Mouse (Mus musculus) liver, embryonic 14.5 days (tissue): ENCODE results near the gene Spata31d1b. TPM values are rescaled to one million over a fixed set of nuclear protein-coding genes. Genes with fewer than 3 reads are reported as not detected.

ENCODE experiments used
- ATAC-seq: fragments of 200-750 bp; cut with Nextera tagmentation; 2 replicates; pipeline ENCODE4 v1.8.0; 2017; ENCODE audit warnings: moderate number of reproducible peaks, mild to moderate bottlenecking, moderate library complexity; ENCODE audit not compliant: insufficient read depth
- DNase-seq, 3 experiments: peaks; one replicate each; pipeline ENCODE4 v3.0.0-alpha.2; 2012 to 2013; ENCODE audit warnings: low read depth in 3 of 3, low spot score in 3 of 3
- H3K27ac ChIP-seq: fragments of 300-500 bp; sonication (generic); 2 replicates; pipeline ENCODE4 v1.5.1; 2014; ENCODE audit warnings: moderate library complexity, mild to moderate bottlenecking, control low read depth, inconsistent platforms
- H3K27me3 ChIP-seq: fragments of 300-500 bp; sonication (generic); 2 replicates; pipeline ENCODE4 v1.6.1; 2014; ENCODE audit warnings: mild to moderate bottlenecking, low read length, moderate library complexity; ENCODE audit not compliant: control insufficient read depth, insufficient read depth
- H3K36me3 ChIP-seq: fragments of 300-500 bp; sonication (generic); replicated peaks from 2 replicates; pipeline ENCODE4 v1.6.1; 2014; ENCODE audit warnings: low read depth; ENCODE audit not compliant: control insufficient read depth, insufficient read depth
- H3K4me1 ChIP-seq, 2 experiments: fragments of 200-500 bp in 1 of 2; fragments of 300-500 bp in 1 of 2; sonication (generic) in 1 of 2; replicated peaks; 2 replicates each; pipeline ENCODE4 v1.6.1; 2012 to 2014; ENCODE audit warnings: antibody characterized with exemption in 1 of 2, inconsistent platforms in 1 of 2, low read length in 1 of 2; ENCODE audit not compliant: control insufficient read depth in 2 of 2, insufficient read depth in 2 of 2
- H3K4me2 ChIP-seq: fragments of 300-500 bp; sonication (generic); 2 replicates; pipeline ENCODE4 v1.6.1; 2014; ENCODE audit warnings: low read depth, mild to moderate bottlenecking, control low read depth, moderate library complexity
- H3K4me3 ChIP-seq, 2 experiments: fragments of 200-500 bp in 1 of 2; fragments of 300-500 bp in 1 of 2; sonication (generic) in 1 of 2; 2 replicates each; pipeline ENCODE4 v1.5.1; 2012 to 2014; ENCODE audit warnings: low read depth in 2 of 2, low read length in 2 of 2, mild to moderate bottlenecking in 2 of 2, control low read depth in 1 of 2, inconsistent platforms in 1 of 2, moderate library complexity in 1 of 2; ENCODE audit not compliant: insufficient read depth in 1 of 2
- H3K9ac ChIP-seq: fragments of 300-500 bp; sonication (generic); replicated peaks from 2 replicates; pipeline ENCODE4 v1.6.1; 2014; ENCODE audit warnings: mild to moderate bottlenecking, control low read depth, moderate library complexity
- H3K9me3 ChIP-seq: fragments of 300-500 bp; sonication (generic); 2 replicates; pipeline ENCODE4 v1.6.1; 2016; ENCODE audit warnings: low read length, mixed read lengths; ENCODE audit not compliant: control insufficient read depth
- CTCF ChIP-seq: IDR thresholded peaks from 2 replicates; pipeline ENCODE4 v1.5.1; 2016; ENCODE audit warnings: antibody characterized with exemption, low read depth, control low read depth
- EP300 ChIP-seq: IDR thresholded peaks from 2 replicates; pipeline ENCODE4 v1.6.1; 2016; ENCODE audit warnings: antibody characterized with exemption, low read depth
- WGBS: fragments of 180-500 bp; shearing (Covaris S2); extraction: QIAGEN DNeasy Blood & Tissue Kit; methylation state at CpG from one replicate; pipeline ENCODE4 v1.1.7; 2014; ENCODE audit not compliant: insufficient replicate concordance; 5-methylcytosine and 5-hydroxymethylcytosine counted together
- polyA plus RNA-seq, 2 experiments: library from polyadenylated mRNA; depleted of rRNA in 1 of 2; stranded (reverse) in 1 of 2; unstranded in 1 of 2; fragments of >200 nt; fragmentation: Nextera tagmentation in 1 of 2; extraction: Ambion mirVana in 1 of 2; gene quantifications; 2 replicates each; pipeline versions ENCODE4 v1.2.1 to v1.2.3; 2012 to 2014

Spata31d1b gene
- polyA plus RNA-seq, 2 experiments: not detected

- Histone ChIP-seq H3K36me3 (peaks cover 2% of the 10 kb centered on the region; the same call in 1 of the 2 replicates), H3K27me3 (no peaks in the 10 kb centered on the region), H3K9ac (peak within 1 kb of the TSS; percentile 88), H3K4me1 (peaks cover 25 to 44% of the 10 kb centered on the region in 2 experiments), H3K27ac (peak within 1 kb of the TSS; percentile 85), H3K9me3 (no peaks in the 10 kb centered on the region), H3K4me2 (peak within 1 kb of the TSS; percentile 69), H3K4me3 (peak within 1 kb of the TSS; percentile 81 to 93)
- no peak; the same call in 1 of the 2 replicates for TF ChIP-seq EP300
- TF ChIP-seq CTCF: no peak
- peak; percentile 47 to 61 (median 54) for DNase-seq
- ATAC-seq: peak; percentile 87
- under 1% methylated on average over 55 of the region's 61 CpGs for WGBS
Measured at GRCm38 (mm10) chr13:59675151-59676011, 36.7 kb upstream of the Spata31d1b start, which contains the start of gene Golm1. Gene Golm1, minus strand, starts transcription at chr13:59675811.

GRCm38 (mm10) chr13:59676316-59677229 lies 35.5 kb upstream of the Spata31d1b start:
- Histone ChIP-seq H3K27me3 (no peaks in the 10 kb centered on the region), H3K27ac (peak overlapping the region; percentile 85; the same call in 1 of the 2 replicates), H3K9me3 (no peaks in the 10 kb centered on the region), H3K4me2 (peak overlapping the region; percentile 69), H3K4me1 (peaks cover 24 to 43% of the 10 kb centered on the region in 2 experiments), H3K36me3 (peaks cover 2% of the 10 kb centered on the region; the same call in 1 of the 2 replicates), H3K9ac (no peak overlapping the region), H3K4me3 (peak overlapping the region in 1 of 2 experiments; percentile 93; a peak in 2 of 4 replicates)
- DNase-seq (no peak), ATAC-seq (no peak)
- whole genome bisulfite sequencing: 48% methylated on average over 12 of the region's 12 CpGs
- TF ChIP-seq EP300 (no peak), CTCF (no peak)

- no peak for ATAC-seq
Measured at GRCm38 (mm10) chr13:59679306-59679705, 32.8 kb upstream of the Spata31d1b start.

GRCm38 (mm10) chr13:59679908-59680307 lies 32.2 kb upstream of the Spata31d1b start:
- Histone ChIP-seq H3K27ac (no peak overlapping the region), H3K9me3 (no peaks in the 10 kb centered on the region), H3K4me3 (no peak overlapping the region), H3K36me3 (no peaks in the 10 kb centered on the region), H3K4me2 (no peak overlapping the region), H3K9ac (no peak overlapping the region), H3K27me3 (no peaks in the 10 kb centered on the region), H3K4me1 (peaks cover 11 to 30% of the 10 kb centered on the region in 2 experiments)
- DNase-seq (no peak), ATAC-seq (no peak)
- 20% methylated on average over 4 of the region's 4 CpGs for WGBS
- peak; percentile 37 for TF ChIP-seq EP300
- no peak for TF ChIP-seq CTCF

More at GRCm38 (mm10) chr13:59679306-59679705, 32.8 kb upstream of the Spata31d1b start:
- Histone ChIP-seq H3K9me3 (no peaks in the 10 kb centered on the region), H3K27ac (no peak overlapping the region), H3K4me1 (peaks cover 11 to 30% of the 10 kb centered on the region in 2 experiments), H3K9ac (no peak overlapping the region), H3K27me3 (no peaks in the 10 kb centered on the region), H3K4me2 (no peak overlapping the region), H3K4me3 (no peak overlapping the region), H3K36me3 (no peaks in the 10 kb centered on the region)
- no peak for DNase-seq
- WGBS: 60% methylated on average over 4 of the region's 4 CpGs
- TF ChIP-seq EP300 (no peak), CTCF (no peak)
